Mouse (Mus musculus): Measurements from ENCODE around the gene Zfp683. TPM values are rescaled to one million over a fixed set of nuclear protein-coding genes. Genes with fewer than 3 reads are reported as not detected.

Gene Zfp683
- polyA plus RNA-seq, 1 experiment from 2014 or later, result not detected

DNA sequence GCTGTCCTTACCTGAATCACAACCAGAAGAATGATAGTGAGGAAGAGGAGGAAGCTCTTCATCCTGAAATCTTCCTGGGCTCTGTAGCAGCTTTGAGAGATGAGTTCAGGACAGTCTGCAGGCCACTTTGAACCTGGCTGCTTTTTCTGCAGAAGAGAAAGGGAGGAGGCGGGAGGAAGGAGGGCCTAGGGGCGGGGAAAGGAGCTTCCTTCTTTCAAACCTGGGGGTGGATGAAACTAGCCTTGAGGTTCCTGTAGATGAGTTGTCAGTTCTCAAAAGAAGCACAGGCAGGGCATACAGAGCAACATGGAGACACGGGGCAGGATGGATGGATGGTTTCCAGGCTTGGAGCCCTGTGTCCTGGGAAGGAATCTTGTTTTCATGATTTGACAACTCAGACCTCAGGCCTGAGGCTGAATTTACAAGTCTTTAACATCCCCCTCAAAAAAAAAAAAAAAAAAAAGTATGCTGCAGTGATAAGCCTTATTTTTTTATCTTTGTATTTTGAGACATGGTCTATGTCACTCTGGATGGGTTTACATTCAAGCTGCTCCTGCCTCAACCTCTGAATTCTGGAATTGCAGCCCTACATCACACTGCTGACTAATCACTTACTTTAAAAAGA is 41.4 kb downstream of the Zfp683 start, which contains the start of gene Cd52:
Gene Cd52, minus strand, starts transcription at position 160 of the 625 bp plus-strand sequence.
- H3K9ac ChIP-seq (replicated peaks), result no peak within 1 kb of the TSS
- H3K4me2 ChIP-seq, result no peak within 1 kb of the TSS
- H3K4me1 ChIP-seq (replicated peaks), result no peaks in the 10 kb centered on the region
- no peak for ATAC-seq (ENCODE audit: insufficient number of reproducible peaks, insufficient read depth, low FRiP score, low TSS enrichment, low read depth)
- 69% methylated on average over 3 of the region's 3 CpGs for WGBS
- H3K27ac ChIP-seq, result no peak within 1 kb of the TSS
- H3K36me3 ChIP-seq, result no peaks in the 10 kb centered on the region
- no peaks in the 10 kb centered on the region for H3K27me3 ChIP-seq
- no peak within 1 kb of the TSS for H3K4me3 ChIP-seq (replicated peaks)
- no peaks in the 10 kb centered on the region for H3K9me3 ChIP-seq

DNA sequence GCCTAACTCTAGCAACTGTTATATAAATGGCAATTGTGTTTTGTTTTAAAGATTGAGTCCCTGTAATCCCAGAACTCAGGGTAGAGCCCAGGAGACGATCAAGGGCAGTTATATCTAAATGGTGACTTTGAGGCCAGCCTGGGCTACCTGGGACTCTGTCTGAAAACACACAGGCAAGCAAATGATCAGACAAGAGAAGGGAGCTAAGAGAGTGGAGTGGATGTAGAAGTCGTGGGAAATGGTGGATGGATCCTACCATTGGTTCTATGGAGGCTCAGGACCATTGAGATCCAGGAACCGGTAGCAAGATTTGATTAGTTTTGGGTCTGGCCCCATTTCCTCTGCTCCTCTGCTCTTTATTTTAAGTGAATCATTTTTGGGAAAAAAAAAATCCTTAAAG is 42.5 kb downstream of the Zfp683 start:
- ATAC-seq (ENCODE audit: insufficient number of reproducible peaks, insufficient read depth, low FRiP score, low TSS enrichment, low read depth), result no peak
- Histone ChIP-seq H3K4me1 (replicated peaks) (no peaks in the 10 kb centered on the region), H3K9ac (replicated peaks) (no peak overlapping the region), H3K9me3 (no peaks in the 10 kb centered on the region), H3K4me2 (no peak overlapping the region), H3K27me3 (no peaks in the 10 kb centered on the region), H3K36me3 (no peaks in the 10 kb centered on the region), H3K27ac (no peak overlapping the region), H3K4me3 (replicated peaks) (no peak overlapping the region)
- 85% methylated on average over 3 of the region's 3 CpGs for WGBS

DNA sequence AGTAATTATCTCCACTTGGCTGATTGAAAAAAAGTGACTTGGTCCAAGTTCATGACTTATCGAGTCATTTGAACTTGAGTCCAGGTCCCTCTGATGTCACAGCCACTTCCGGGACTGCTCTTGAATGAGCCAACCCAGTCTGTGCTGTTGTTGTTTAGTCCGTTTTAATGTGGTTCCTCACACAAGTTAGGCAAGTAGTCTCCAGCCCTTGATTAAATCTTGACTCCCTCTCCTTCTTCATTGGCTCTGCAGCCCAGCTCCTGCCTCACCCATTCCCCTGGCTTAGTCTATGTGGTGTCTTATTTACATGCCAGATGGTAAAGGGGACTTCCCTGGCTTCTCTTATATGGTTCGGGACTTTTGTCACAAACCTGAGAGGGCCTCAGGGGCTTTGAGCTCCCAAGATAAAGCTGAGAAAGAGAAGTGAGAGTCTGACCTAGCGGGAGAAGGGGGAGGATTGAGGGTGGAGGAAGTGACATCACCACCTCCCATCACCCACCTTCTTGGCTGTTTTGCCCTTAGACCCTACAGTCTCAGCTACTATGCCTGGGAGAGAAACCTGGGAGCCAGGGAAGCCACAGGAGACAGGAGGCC is 43.5 kb downstream of the Zfp683 start:
- no peak for ATAC-seq (ENCODE audit: insufficient number of reproducible peaks, insufficient read depth, low FRiP score, low TSS enrichment, low read depth)
- H3K27ac ChIP-seq, result no peak overlapping the region
- H3K4me3 ChIP-seq (replicated peaks), result no peak overlapping the region
- no peaks in the 10 kb centered on the region for H3K9me3 ChIP-seq
- no peak overlapping the region for H3K9ac ChIP-seq (replicated peaks)
- WGBS, result 78% methylated on average over 5 of the region's 5 CpGs
- no peaks in the 10 kb centered on the region for H3K4me1 ChIP-seq (replicated peaks)
- no peaks in the 10 kb centered on the region for H3K36me3 ChIP-seq
- no peaks in the 10 kb centered on the region for H3K27me3 ChIP-seq
- no peak overlapping the region for H3K4me2 ChIP-seq

DNA sequence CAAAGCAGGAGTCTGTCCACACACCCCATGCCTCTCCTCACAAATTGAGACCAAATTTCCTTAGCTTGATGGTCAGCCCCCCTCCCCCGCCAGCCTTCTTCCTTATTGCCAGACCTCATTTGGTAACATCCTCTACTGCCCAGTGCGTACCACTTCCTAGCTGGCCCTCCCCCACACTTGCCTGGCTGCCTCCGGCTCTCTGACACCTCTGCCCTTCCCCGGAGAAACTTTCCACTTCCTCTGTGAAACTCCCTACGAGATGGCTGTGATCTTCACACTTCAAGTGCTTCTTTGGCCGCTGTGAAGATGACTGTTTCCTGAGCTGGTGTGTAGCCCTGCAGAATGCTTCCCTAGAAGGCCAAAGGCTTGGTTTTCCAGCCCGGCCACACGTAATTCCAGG is 45.0 kb downstream of the Zfp683 start:
- Histone ChIP-seq H3K9ac (replicated peaks) (no peak overlapping the region), H3K36me3 (no peaks in the 10 kb centered on the region), H3K27me3 (no peaks in the 10 kb centered on the region), H3K4me2 (no peak overlapping the region), H3K27ac (no peak overlapping the region), H3K9me3 (no peaks in the 10 kb centered on the region), H3K4me3 (replicated peaks) (no peak overlapping the region), H3K4me1 (replicated peaks) (peaks cover 6% of the 10 kb centered on the region; the same call in 1 of the 2 replicates)
- 36% methylated on average over 8 of the region's 8 CpGs for WGBS
- no peak for ATAC-seq (ENCODE audit: insufficient number of reproducible peaks, insufficient read depth, low FRiP score, low TSS enrichment, low read depth)

DNA sequence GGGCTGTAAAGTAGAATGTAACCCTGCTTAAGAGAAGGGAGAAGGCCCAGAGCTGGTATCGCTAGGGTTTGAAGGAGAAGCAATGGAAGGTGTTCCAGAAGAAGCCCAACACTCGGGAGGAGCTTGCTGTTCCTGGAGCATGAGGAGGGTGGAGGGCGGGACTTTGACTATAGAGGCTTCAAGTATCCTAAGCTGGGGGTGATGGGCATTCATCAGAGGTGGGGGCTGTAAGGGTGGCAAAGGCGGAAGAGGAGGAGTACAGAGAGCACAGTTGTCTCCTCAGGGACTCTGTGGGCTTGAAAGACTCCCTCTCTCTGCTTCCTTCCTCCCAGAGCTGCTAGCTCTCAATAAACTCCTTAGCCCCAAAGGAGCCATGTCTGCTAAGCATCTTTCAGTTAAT is 46.6 kb downstream of the Zfp683 start:
- no peak overlapping the region for H3K9ac ChIP-seq (replicated peaks)
- no peak overlapping the region for H3K4me3 ChIP-seq (replicated peaks)
- H3K36me3 ChIP-seq, result no peaks in the 10 kb centered on the region
- peaks cover 6% of the 10 kb centered on the region; the same call in 1 of the 2 replicates for H3K4me1 ChIP-seq (replicated peaks)
- H3K9me3 ChIP-seq, result no peaks in the 10 kb centered on the region
- no peak overlapping the region for H3K27ac ChIP-seq
- no peak overlapping the region for H3K4me2 ChIP-seq
- no peak for ATAC-seq (ENCODE audit: insufficient number of reproducible peaks, insufficient read depth, low FRiP score, low TSS enrichment, low read depth)
- 72% methylated on average over 4 of the region's 4 CpGs for WGBS
- no peaks in the 10 kb centered on the region for H3K27me3 ChIP-seq

DNA sequence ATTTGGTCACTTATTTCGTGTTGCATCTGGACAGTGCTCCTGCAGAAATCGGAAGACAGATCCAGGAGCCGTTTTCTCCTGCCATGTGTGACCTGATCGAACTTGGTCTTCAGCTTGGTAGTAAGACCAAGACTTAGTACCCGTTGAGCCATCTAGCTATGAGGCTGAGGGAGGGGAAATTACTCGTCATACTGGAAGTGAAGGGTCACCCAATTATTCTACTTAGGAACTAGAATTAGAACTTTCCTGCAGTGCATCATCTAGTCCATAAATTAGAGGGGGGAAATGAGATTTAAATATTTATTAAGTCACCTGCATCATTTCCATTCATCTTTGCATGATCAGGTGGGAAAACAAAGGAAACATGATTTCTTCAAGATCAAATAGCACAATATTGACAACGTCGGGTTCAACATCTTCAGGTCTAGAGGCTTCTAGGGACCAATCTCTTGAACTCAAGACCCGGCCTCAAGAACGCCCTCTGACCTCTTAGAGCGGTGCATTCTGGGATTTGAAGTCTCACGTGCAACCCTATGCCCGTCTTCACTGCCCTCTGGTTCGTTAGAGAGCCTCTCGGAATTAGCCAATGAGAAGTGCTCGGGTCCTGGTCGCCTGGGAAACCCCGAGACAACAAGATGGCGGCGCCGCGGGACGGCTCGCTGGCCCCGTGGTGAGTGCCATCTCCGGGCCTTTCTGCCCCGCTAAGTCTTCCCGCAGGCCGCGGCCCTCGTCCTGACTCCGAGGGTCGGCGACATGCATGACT is 48.5 kb downstream of the Zfp683 start, which contains the start of gene Ubxn11:
Gene Ubxn11, plus strand, starts transcription at position 592 of the 763 bp plus-strand sequence.
- Histone ChIP-seq H3K9me3 (no peaks in the 10 kb centered on the region), H3K27me3 (no peaks in the 10 kb centered on the region), H3K4me2 (peak within 1 kb of the TSS; percentile 75), H3K36me3 (no peaks in the 10 kb centered on the region), H3K4me3 (replicated peaks) (peak within 1 kb of the TSS; percentile 75), H3K4me1 (replicated peaks) (peaks cover 6% of the 10 kb centered on the region; the same call in 1 of the 2 replicates), H3K27ac (no peak within 1 kb of the TSS), H3K9ac (replicated peaks) (peak within 1 kb of the TSS; percentile 68)
- peak; percentile 96 for ATAC-seq (ENCODE audit: insufficient number of reproducible peaks, insufficient read depth, low FRiP score, low TSS enrichment, low read depth)
- 18% methylated on average over 34 of the region's 34 CpGs for WGBS

DNA sequence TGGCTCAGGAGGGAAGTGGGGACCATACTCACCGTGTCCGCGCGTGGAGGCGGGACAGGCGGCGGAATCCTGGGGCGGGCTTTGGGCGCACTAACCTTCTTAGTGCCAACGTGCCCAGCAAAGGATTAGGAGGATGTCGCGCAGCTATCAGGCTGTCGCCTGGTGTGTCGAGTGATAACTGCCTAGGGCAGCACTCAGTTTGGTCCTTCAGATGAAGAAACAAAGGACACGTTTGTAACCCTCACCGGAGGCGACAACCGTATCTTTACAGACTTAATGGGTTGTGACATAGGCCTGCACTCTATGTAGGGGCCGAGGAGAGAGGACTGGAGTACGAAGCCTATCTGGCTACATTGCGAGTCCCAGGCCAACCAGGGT is 49.1 kb downstream of the Zfp683 start:
- ATAC-seq (ENCODE audit: insufficient number of reproducible peaks, insufficient read depth, low FRiP score, low TSS enrichment, low read depth), result peak; percentile 22; the same call in 1 of the 2 replicates
- 5% methylated on average over 21 of the region's 21 CpGs for WGBS
- H3K27me3 ChIP-seq, result no peaks in the 10 kb centered on the region

DNA sequence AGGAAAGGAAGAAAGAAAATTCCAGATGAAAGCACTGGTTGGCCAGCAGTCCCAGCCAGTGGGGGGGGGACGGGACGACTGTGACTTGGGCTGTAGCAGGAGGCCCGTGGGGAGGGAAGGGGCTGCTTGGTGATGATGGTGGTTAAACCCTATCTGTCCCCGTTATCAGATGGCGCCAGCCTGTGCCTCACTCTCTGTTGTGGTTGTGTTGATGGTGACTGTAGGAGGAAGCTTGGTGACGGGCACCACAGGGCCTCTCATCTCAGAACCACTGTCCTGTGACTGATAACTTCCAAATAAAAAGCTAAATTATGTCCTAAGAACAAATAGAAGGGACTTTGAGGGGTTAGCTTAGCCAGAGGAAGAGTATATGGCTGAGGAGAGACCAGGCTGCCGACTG is 52.5 kb downstream of the Zfp683 start:
- Histone ChIP-seq H3K4me2 (no peak overlapping the region), H3K27ac (no peak overlapping the region), H3K9ac (replicated peaks) (no peak overlapping the region), H3K4me1 (replicated peaks) (peaks cover 6% of the 10 kb centered on the region; the same call in 1 of the 2 replicates), H3K27me3 (no peaks in the 10 kb centered on the region), H3K9me3 (no peaks in the 10 kb centered on the region), H3K4me3 (replicated peaks) (no peak overlapping the region), H3K36me3 (no peaks in the 10 kb centered on the region)
- 74% methylated on average over 7 of the region's 7 CpGs for WGBS
- no peak for ATAC-seq (ENCODE audit: insufficient number of reproducible peaks, insufficient read depth, low FRiP score, low TSS enrichment, low read depth)

More for the DNA sequence above, 49.1 kb downstream of the Zfp683 start:
- peaks cover 6% of the 10 kb centered on the region; the same call in 1 of the 2 replicates for H3K4me1 ChIP-seq (replicated peaks)
- H3K36me3 ChIP-seq, result no peaks in the 10 kb centered on the region
- peak overlapping the region; percentile 75 for H3K4me3 ChIP-seq (replicated peaks)
- H3K4me2 ChIP-seq, result peak overlapping the region; percentile 75
- H3K9ac ChIP-seq (replicated peaks), result peak overlapping the region; percentile 68
- no peak overlapping the region for H3K27ac ChIP-seq
- no peaks in the 10 kb centered on the region for H3K9me3 ChIP-seq

DNA sequence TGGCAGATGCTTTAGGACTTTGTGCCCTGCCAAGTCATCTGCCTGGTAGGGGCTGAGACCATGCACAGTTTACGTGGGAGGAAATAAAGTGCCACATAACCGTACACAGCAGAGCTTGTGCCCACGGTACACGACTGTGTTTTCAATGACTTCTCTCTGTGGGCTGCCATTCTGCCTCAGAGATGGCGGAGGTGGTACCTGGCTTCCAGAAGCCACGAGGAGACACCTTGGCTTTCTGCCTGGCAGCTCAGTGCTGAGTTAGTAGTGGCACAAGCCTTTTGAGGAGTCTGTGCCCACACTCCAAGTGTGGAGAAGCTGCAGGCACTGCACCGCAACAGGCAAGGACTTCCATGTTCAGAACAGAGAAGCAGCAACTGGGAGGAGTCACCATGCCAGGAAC is 54.1 kb downstream of the Zfp683 start:
- H3K9ac ChIP-seq (replicated peaks), result 0 out of 2 replicates have a peak overlapping the region, but pooled peaks have one; percentile 4
- H3K4me2 ChIP-seq, result no peak overlapping the region
- H3K27ac ChIP-seq, result no peak overlapping the region
- no peaks in the 10 kb centered on the region for H3K36me3 ChIP-seq
- H3K4me1 ChIP-seq (replicated peaks), result peaks cover 6% of the 10 kb centered on the region; the same call in 1 of the 2 replicates
- H3K9me3 ChIP-seq, result no peaks in the 10 kb centered on the region
- ATAC-seq (ENCODE audit: insufficient number of reproducible peaks, insufficient read depth, low FRiP score, low TSS enrichment, low read depth), result no peak
- 83% methylated on average over 7 of the region's 7 CpGs for WGBS
- H3K4me3 ChIP-seq (replicated peaks), result no peak overlapping the region
- no peaks in the 10 kb centered on the region for H3K27me3 ChIP-seq

DNA sequence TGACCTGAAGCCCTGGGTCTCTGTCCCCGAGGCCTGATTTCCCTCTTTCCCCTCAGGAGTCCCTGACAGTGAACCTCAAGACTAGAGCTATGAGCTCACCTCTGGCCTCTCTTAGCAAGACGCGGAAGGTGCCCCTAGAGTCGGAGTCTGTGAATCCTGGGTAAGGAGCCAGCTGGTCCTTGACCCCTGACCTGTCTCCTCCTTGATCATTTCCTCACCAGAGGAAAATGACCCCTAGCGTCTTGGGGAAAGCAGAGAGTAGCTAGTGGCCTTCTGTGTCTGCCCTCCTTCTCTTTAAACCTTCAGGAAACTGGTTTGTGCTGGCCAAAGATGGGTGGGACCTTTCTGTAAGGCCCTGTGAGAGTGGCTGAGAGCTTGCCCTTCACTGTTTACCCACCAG is 54.6 kb downstream of the Zfp683 start:
- 18% methylated on average over 5 of the region's 5 CpGs for WGBS

More for the DNA sequence above, 54.6 kb downstream of the Zfp683 start:
- ATAC-seq (ENCODE audit: insufficient number of reproducible peaks, insufficient read depth, low FRiP score, low TSS enrichment, low read depth), result no peak
- Histone ChIP-seq H3K27me3 (no peaks in the 10 kb centered on the region), H3K9ac (replicated peaks) (0 out of 2 replicates have a peak overlapping the region, but pooled peaks have one; percentile 4), H3K9me3 (no peaks in the 10 kb centered on the region), H3K4me3 (replicated peaks) (no peak overlapping the region), H3K36me3 (no peaks in the 10 kb centered on the region), H3K27ac (no peak overlapping the region), H3K4me1 (replicated peaks) (peaks cover 3% of the 10 kb centered on the region), H3K4me2 (no peak overlapping the region)
